Mouse (Mus musculus): Measurements from ENCODE around the gene Vegfb.

Vegfb gene

GRCm38 (mm10) chr19:6987061-6987903 lies at the start of gene Vegfb:
TSS of gene Vegfb (minus strand) at chr19:6987651.
- DNase-seq (ENCODE audit: low spot score in 2 of 2): peak; percentile 35 to 42

- DNase-seq (ENCODE audit: low spot score in 2 of 2): no peak
Measured at GRCm38 (mm10) chr19:7034006-7034405, 46.6 kb upstream of the Vegfb start.

GRCm38 (mm10) chr19:7029531-7029930 lies 42.1 kb upstream of the Vegfb start:
- DNase-seq (ENCODE audit: low spot score in 2 of 2): no peak

GRCm38 (mm10) chr19:7020224-7020641 lies 32.8 kb upstream of the Vegfb start:
- DNase-seq (ENCODE audit: low spot score in 2 of 2): peak; percentile 67 to 74

DNA sequence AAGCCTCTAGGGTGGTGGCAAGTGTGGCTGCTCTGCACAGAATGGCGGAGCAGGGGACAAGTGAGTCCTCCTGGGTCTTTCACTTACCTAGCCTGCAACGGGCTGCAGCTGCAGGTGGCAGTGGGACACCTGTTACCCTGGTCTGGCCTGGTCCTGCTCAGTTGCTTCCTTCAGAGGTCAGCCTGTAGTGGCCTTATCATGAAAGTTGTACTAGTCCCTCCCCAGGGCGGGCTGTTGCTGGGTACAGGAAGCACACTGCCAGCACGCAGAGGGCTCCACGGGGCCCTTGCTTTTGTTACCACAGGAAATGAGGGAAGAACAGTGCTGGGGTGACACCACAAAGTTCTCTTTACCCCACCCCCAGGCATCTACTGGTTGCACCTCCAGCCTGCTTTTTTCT lies 31.7 kb upstream of the Vegfb start, which contains the start of gene Fermt3:
Gene Fermt3 (minus strand): TSS at position 279 of the 400 bp plus-strand sequence.
- peak; percentile 81 to 87 for DNase-seq (ENCODE audit: low spot score in 2 of 2)

DNA sequence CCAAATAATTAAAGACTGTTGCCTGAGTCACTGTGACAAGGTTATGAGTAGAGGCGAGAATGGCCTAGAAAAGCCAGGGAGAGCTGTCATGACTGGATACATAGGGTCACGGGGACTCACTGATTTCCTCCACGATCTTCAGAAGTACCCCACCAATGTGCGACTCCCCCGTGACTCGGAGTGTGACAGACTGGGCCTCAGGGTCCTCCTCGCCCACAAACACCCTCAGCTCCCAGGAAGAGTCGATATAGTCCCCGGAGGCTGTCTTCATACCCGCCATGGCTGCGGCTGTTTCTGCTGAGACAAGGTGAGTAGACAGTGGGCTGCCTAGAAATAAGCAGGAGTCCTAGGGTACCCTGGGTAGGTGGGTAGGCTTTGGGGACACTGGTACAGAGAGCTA lies 31.1 kb upstream of the Vegfb start:
- peak; percentile 24 to 30 for DNase-seq (ENCODE audit: low spot score in 2 of 2)

DNA sequence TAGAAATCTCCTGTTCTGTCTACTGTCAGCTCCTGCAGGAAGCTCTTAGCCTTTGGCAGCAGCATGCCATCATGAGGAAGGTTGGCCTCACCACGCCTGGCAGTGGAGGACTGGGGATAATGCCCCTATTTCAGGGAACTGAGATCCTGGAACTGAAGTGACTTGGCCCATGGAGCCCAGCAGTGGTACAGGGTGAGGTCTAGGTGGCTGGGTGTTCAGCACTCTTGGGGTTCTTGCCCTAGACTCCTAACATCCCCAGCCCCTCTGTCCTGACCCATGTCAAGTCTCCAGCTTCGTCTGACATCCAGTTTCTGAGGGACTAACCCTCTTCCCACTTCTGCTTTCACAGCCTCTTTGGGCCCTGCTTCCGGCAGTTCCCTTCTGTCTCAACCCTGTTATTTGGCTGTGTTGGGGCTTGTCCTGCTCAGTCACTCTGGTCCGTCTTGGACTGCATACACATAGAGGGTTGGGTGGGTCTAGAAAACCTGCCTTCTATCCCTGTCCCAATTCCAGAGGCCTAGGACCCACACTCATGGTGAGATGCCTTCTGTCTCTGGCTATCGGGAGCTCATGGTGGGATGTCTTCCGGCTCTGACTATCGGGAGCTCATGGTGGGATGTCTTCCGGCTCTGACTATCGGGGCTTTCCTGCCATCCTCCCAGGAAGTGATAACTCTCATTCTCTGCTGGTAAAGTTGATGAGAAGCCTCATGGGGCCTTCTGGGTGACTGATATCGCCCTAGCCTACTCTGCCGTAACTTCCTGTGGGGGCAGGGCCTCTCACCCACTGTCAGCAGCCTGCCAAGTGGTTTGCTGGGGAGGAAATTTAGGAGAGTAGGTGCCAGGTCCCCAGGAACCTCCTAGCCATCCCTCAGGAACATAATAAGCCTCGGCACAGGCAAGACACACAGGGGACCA lies 30.3 kb upstream of the Vegfb start:
- peak; percentile 61 to 63 for DNase-seq (ENCODE audit: low spot score in 2 of 2)

DNA sequence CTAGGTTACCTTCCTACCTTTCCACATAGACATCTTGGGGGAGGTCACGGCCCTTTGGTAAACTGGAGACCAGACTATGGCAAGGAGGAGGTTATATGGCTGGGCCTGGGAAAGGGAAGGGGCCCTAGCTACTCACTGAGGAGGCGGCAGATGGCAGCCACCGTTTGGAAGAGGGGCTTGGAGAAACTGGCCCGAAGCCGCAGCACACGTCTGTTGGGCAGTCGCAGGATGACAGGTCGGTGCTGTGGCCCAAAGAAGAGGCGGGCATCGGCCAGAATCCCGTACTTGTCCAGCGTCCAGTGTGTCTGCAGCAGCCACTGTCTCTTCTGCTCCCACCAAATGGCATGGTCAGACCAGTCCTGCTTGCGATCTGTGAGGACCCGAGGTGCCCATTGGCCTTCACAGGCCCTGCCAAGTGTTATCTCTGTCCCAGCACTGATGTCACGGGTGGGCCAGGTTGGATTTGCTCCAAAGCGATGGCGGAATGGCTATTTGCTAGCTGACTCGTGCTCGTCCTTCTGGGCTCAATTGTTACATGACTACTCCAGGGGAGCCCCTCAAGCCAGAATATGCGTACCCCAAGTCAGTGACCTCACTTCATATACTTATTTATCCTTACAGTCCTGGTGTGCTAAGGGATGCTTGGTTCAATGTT lies 27.2 kb upstream of the Vegfb start:
- DNase-seq (ENCODE audit: low spot score in 2 of 2): no peak

DNA sequence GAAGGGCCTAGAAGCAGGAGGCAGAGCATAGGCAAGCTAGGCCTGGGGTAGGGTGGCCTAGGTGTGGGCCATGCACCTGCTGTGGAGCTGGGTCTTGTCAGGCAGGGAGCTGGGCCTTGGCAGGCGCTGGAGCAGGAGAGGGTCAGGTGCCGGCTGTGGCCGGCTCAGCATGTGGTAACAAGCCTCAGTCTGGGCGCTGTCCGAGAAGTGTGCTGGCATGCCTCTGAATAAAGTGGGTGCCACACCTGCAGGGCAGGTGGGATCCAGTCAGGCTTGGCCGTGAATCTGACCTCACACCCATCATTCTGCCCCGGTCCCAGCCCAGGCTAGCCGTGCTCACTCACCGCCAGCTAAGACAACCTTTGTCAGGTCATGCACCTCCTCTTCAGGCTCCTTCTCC lies 26.5 kb upstream of the Vegfb start:
- DNase-seq (ENCODE audit: low spot score in 2 of 2): no peak

DNA sequence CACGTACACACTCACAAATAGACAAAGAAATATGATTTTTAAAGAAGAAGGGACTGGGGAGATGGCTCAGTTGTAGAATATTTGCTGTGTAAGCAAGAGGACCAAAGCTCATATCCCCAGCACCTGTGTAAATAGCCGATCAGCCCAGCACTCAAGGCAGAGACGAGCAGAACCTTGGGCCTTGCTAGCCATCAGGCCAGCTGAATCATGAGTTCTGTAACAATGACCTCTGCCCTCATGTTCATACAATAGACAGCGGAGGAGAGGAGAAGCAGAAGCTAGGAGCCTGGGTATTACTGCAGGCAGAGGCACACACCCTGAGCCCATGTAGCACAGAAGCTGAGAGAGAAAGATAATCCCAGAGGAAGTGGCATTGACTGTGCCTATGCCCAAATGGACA lies 25.0 kb upstream of the Vegfb start:
- DNase-seq (ENCODE audit: low spot score in 2 of 2): no peak

GRCm38 (mm10) chr19:7006892-7007593 lies 19.6 kb upstream of the Vegfb start:
- no peak for DNase-seq (ENCODE audit: low spot score in 2 of 2)

DNA sequence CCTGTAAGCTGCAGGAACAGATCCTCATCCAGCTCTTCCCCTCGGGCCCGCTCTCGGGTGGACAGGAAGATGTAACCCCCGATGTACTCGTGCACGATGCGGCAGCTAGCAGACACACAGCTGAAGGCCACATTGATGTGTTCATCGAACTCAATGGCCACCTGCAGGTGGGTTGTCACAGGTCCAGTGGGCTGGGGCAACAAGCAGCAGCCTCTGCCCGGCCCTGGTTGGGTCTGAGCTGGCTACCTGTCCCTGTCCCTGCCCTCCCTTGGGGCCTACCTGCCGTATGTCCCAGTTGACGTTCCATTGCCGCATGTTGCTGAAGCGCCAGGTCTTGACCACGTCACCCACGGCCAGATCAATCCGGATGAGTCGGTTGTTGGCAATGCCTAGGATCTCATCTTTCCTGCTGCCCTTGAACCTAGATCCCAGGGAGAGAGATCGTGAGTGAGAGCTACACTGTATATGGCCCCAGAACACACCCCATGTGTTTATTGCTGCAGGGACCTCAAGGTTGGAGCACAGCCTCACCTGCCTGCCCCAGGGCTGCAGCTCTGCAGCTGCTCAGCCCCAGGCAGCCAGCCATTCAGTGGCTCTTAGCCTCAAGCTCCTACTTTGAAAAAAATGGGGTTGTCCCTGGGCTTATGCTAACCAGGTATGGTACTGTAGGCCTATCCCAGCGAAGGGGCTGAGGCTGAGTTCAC lies 12.1 kb upstream of the Vegfb start:
- DNase-seq (ENCODE audit: low spot score in 2 of 2): no peak

- DNase-seq (ENCODE audit: low spot score in 2 of 2): no peak
Measured at GRCm38 (mm10) chr19:6997721-6998290, 10.4 kb upstream of the Vegfb start.

GRCm38 (mm10) chr19:6996006-6996405 lies 8.6 kb upstream of the Vegfb start, which contains the start of the genes Nudt22 and Trpt1:
TSS of gene Nudt22 (minus strand) at chr19:6996117.
TSS of gene Trpt1 (plus strand) at chr19:6996131.
- peak; percentile 51 to 53 for DNase-seq (ENCODE audit: low spot score in 2 of 2)

GRCm38 (mm10) chr19:6995255-6995991 lies 8.0 kb upstream of the Vegfb start:
- DNase-seq (ENCODE audit: low spot score in 2 of 2): no peak

DNA sequence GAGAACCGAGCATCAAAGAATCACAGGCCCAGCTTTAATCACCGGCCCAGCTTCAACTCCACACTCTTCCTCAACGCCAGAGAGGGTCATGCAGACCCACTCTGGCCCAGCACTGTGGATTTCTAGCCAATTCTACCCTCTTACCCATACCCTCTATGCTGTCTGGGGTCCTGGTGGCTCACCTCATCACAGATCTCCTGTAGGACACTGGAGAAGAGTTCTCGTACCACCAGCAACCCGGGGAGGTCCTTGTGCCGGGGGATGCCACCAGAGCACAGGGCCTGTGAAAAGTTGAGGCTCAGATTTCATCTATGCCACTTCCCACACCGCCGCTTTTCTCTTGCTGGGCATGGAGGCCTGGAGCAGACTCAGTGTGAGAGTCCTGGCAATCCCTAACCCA lies 7.0 kb upstream of the Vegfb start:
- no peak for DNase-seq (ENCODE audit: low spot score in 2 of 2)

DNA sequence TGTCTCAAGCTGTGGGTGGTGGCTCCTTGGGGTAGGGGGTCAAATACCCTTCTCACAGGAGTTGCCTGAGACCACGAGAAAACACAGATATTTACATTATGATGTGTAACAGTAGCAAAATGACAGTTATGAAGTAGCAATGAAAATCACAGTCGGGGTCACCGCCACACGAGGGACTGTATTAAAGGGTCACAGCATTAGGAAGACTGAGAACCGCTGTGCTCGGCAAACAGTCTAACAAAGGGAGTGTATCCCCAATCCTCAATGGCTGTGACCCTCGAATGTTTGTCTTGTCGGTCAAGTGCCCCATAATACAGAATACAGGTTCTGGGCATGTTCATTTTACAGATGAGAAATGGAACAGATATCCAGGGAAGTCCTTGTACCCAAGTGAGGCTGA lies 6.6 kb upstream of the Vegfb start:
- no peak for DNase-seq (ENCODE audit: low spot score in 2 of 2)

GRCm38 (mm10) chr19:6993011-6993770 lies 5.7 kb upstream of the Vegfb start:
- no peak for DNase-seq (ENCODE audit: low spot score in 2 of 2)

All from natural killer cell, adult 2 months (primary cell).